Mouse (Mus musculus) kidney, adult 2 months (tissue): ENCODE measurements around the gene Actn2. TPM values are rescaled to one million over a fixed set of nuclear protein-coding genes. Genes with fewer than 3 reads are reported as not detected.

Experiments
- DNase-seq: peaks from one replicate; pipeline ENCODE4 v3.0.0; 2021
- H3K27ac ChIP-seq: fragments of 200-500 bp; 2 replicates; pipeline ENCODE4 v1.5.1; 2012; ENCODE audit warnings: low read depth, low read length, control low read depth, inconsistent platforms; ENCODE audit not compliant: insufficient read depth
- H3K27me3 ChIP-seq: fragments of 200-500 bp; replicated peaks from 2 replicates; pipeline ENCODE4 v1.6.1; 2012; ENCODE audit warnings: mild to moderate bottlenecking, moderate library complexity, low read length, inconsistent platforms; ENCODE audit not compliant: control insufficient read depth, insufficient read depth
- H3K36me3 ChIP-seq: fragments of 200-500 bp; 2 replicates; pipeline ENCODE4 v1.6.1; 2012; ENCODE audit warnings: mild to moderate bottlenecking, moderate library complexity, low read length, inconsistent platforms; ENCODE audit not compliant: control insufficient read depth, insufficient read depth
- H3K4me1 ChIP-seq: fragments of 200-500 bp; 2 replicates; pipeline ENCODE4 v1.6.1; 2011; ENCODE audit warnings: low read length; ENCODE audit not compliant: control insufficient read depth, insufficient read depth
- H3K4me3 ChIP-seq: fragments of 200-500 bp; 2 replicates; pipeline ENCODE4 v1.5.1; 2011; ENCODE audit warnings: mild to moderate bottlenecking, low read depth, low read length, control low read depth; ENCODE audit not compliant: insufficient read depth
- CTCF ChIP-seq: fragments of 200-500 bp; conservative IDR thresholded peaks from 2 replicates; pipeline ENCODE4 v1.5.1; 2011; ENCODE audit warnings: low read depth, mild to moderate bottlenecking, control low read depth, low read length, moderate library complexity, mixed read lengths; ENCODE audit not compliant: insufficient read depth, insufficient read length
- POLR2A ChIP-seq: fragments of 200-500 bp; IDR thresholded peaks from one replicate; pipeline ENCODE4 v1.6.1; 2011; ENCODE audit warnings: low read depth, low read length, control low read depth
- WGBS: fragments of 180-500 bp; shearing (Covaris S2); methylation state at CpG from one replicate; pipeline ENCODE4 v1.1.7; 2018; 5-methylcytosine and 5-hydroxymethylcytosine counted together
- polyA plus RNA-seq: library from polyadenylated mRNA; depleted of rRNA; stranded (reverse); fragments of >200 nt; gene quantifications from 2 replicates; pipeline ENCODE4 v1.2.3, GENCODE M21; 2012

Gene Actn2
- polyA plus RNA-seq, 1 experiment = 25.0 TPM

DNA sequence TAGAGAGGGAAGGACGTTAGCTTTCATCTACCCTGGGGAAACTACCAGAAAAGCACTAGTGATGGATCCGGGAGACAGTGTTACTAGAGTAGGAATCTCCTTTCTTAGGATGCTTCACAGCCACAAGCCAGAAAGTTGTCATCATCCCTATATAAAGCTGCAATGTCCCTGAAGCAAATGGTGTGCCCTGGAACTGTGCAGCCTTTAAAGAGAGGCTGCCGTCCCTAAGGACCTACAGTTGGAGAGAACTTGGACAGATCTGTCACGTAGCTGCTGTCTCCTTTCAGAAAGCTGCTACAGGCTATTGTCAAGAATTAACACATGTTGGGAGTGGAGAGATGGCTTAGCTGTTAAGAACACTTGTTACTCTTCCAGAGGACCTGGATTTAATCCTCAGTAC is 20.9 kb upstream of the Actn2 start:
- Histone ChIP-seq H3K36me3 (no peaks in the 10 kb centered on the region), H3K27me3 (no peaks in the 10 kb centered on the region; the same call in 1 of the 2 replicates), H3K4me3 (no peak overlapping the region), H3K4me1 (no peaks in the 10 kb centered on the region), H3K27ac (no peak overlapping the region)
- 75% methylated on average over 4 of the region's 4 CpGs for WGBS
- no peak for TF ChIP-seq POLR2A
- TF ChIP-seq CTCF = no peak
- no peak for DNase-seq

DNA sequence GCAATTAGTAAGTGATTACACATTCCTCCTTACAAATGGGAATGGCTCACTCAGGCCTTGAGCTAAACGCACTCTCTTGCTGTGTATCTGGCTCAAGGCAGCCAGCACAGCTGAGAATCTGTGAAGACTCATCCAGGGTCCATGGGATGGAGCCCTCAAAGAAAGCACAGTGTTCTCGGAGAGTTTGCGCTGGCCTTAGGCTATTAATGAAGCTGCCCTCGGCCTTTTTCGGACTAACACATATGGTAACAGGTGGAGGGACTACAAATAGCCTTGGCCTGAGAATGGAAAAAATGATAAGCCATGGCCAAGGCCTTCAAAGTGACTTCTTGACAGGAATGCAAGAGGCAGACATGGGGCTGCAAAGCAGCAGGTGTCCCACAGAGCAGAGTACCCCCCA is 17.0 kb upstream of the Actn2 start:
- WGBS = 79% methylated on average over 5 of the region's 5 CpGs
- no peaks in the 10 kb centered on the region for H3K36me3 ChIP-seq
- TF ChIP-seq CTCF (no peak), POLR2A (no peak)
- H3K4me1 ChIP-seq = no peaks in the 10 kb centered on the region
- no peak for DNase-seq
- no peaks in the 10 kb centered on the region; the same call in 1 of the 2 replicates for H3K27me3 ChIP-seq
- H3K4me3 ChIP-seq = no peak overlapping the region
- no peak overlapping the region for H3K27ac ChIP-seq

DNA sequence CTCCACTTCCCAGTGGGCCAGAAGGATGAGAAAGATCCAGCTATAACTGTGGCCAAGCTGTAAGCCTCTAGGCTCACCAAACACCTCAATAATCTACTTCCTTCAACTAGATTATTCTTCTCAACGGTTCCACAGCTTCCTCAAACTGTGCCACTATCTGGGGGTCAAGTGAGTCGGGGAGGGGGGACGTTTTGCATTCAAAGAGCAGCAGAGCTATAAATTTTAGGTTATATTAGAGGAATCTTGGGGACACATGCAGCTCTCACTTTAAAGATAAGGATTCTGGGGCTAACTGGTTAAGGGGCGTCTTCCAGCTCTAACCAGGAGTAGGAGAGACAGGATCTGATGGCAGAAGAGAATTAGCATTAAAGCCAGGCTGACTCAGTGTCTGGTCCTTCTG is 15.6 kb upstream of the Actn2 start:
- WGBS = 63% methylated on average over 4 of the region's 4 CpGs
- Histone ChIP-seq H3K27ac (no peak overlapping the region), H3K27me3 (no peaks in the 10 kb centered on the region; the same call in 1 of the 2 replicates), H3K4me3 (no peak overlapping the region), H3K4me1 (no peaks in the 10 kb centered on the region), H3K36me3 (no peaks in the 10 kb centered on the region)
- TF ChIP-seq CTCF (no peak), POLR2A (no peak)
- DNase-seq = no peak

DNA sequence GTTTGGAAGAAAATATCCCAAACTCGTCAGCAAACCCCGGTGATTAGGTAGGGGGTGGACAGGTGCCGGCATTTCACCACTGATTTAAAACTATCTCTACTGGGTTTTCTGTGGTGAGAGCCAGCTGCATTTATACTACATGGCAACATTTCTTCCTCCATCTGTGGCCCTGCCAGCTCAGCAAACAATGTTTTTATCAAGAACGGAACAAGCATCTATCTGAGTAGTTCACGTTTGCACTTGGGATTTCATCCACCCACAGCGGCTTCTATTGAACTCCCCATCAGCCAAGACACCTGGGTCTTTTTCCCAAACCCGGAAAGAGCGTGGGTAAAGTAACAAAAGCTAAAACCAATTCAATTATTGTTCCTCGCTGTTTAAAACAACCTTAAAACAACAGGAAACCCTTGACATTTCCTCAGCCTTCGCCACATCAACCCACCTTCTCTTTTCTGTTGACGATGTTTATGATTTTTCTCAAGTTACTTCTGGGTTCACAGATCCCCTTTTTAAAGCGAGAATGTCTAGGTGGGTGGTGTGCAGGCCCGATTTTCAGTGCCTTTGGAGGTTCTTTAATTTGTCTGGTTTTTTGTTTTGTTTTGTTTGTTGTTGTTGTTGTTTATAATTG is 8.8 kb upstream of the Actn2 start:
- Histone ChIP-seq H3K4me1 (no peaks in the 10 kb centered on the region), H3K27ac (no peak overlapping the region), H3K4me3 (no peak overlapping the region), H3K36me3 (no peaks in the 10 kb centered on the region), H3K27me3 (no peaks in the 10 kb centered on the region)
- no peak for DNase-seq
- TF ChIP-seq CTCF (no peak), POLR2A (no peak)
- WGBS = 49% methylated on average over 13 of the region's 13 CpGs

DNA sequence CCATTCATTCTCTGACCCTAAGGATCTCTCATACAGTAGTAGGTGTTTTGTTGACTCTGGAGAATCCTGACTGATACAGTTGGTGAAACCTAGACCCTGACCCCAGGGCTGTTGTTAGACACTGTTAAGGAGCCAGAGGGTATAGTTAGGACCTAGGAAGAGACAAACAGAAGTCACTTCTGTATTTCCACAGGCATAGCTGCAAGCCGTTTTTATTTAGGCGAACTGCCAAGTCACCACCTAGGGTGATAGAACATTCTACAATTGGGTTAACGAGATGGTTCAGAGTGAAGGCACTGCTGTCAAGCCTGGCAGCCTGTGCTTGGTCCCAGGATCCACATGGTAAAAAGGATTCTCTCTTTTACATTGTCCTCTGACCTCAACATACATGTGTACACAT is 6.3 kb upstream of the Actn2 start:
- Histone ChIP-seq H3K4me1 (no peaks in the 10 kb centered on the region), H3K4me3 (no peak overlapping the region), H3K27ac (no peak overlapping the region), H3K36me3 (no peaks in the 10 kb centered on the region), H3K27me3 (no peaks in the 10 kb centered on the region)
- TF ChIP-seq CTCF (no peak), POLR2A (no peak)
- 71% methylated on average over 3 of the region's 3 CpGs for WGBS
- DNase-seq = no peak

DNA sequence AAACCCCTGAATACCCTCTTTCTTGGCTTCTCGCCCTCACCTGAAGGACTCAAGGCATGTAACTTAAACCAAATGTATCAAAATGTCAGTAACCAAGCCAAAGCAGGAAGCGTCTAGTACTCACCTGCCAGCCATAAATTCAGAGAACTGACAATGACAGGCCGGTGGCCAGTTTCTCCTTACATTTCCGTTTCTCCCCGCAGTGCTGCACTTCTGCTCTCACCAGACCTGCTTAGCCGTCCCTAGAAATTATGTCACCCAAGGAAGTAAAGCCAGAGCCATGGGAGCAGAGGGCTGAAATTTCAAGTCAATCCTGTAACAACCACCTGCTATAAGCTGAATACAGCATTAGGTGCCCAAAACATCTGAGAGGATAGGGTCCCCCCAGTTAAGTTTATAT is 887 bp upstream of the Actn2 start:
- TF ChIP-seq CTCF = no peak
- TF ChIP-seq POLR2A = no peak
- 6% methylated on average over 6 of the region's 6 CpGs for WGBS
- DNase-seq = no peak
- no peak overlapping the region for H3K27ac ChIP-seq
- H3K36me3 ChIP-seq = no peaks in the 10 kb centered on the region
- no peaks in the 10 kb centered on the region; the same call in 1 of the 2 replicates for H3K27me3 ChIP-seq
- H3K4me1 ChIP-seq = no peaks in the 10 kb centered on the region
- no peak overlapping the region for H3K4me3 ChIP-seq

DNA sequence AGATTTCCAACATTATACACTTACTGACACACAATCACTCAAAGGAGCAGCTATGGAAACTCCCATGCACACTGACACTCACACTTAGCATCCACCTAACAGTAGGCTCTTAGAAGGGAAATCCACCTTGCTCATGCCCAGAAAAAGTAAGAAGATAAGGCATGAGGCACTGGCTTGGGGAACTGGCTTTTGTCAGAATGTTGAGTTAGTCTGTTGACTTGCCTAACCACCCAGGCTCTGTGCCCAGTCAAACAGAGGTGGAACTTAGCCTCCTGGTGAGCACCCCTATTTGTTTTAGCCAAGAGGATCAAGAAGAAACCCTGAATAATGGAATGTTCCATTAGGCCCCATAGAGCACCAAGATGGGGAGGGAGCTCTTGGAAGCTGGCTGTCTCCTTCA is 1.1 kb downstream of the Actn2 start:
- Histone ChIP-seq H3K27ac (no peak overlapping the region), H3K4me3 (no peak overlapping the region)
- no peak for DNase-seq

More for the DNA sequence above, 1.1 kb downstream of the Actn2 start:
- Histone ChIP-seq H3K27me3 (no peaks in the 10 kb centered on the region; the same call in 1 of the 2 replicates), H3K36me3 (no peaks in the 10 kb centered on the region), H3K4me1 (no peaks in the 10 kb centered on the region)
- TF ChIP-seq CTCF = no peak
- no peak for TF ChIP-seq POLR2A
